Mouse (Mus musculus): ENCODE measurements around the gene Aff3. TPM values are rescaled to one million over a fixed set of nuclear protein-coding genes. Genes with fewer than 3 reads are reported as not detected.

Gene Aff3
- polyA plus RNA-seq, 1 experiment from 2014 or later, result 0.03 TPM

DNA sequence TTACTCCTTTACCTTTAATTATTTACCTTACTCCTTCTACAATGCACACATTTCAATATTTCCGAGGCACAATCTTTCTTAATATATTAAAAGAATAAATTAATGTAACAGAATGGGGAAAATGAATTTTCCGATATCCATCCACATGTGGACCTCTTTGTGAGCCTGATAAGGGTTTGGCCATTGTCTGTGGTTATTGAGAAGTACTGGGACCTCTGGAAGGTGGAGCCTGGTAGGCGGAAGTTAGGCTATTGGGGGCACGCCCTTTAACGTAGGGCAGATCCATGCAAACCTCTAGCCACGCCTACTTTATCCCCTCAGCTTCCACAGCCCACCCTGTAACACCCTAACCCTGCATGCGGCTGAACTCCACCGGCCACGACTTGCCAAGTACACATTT is 3.1 kb upstream of the Aff3 start:
- no peaks in the 10 kb centered on the region for H3K79me2 ChIP-seq (ENCODE audit: inconsistent target)
- no peaks in the 10 kb centered on the region for H3K36me3 ChIP-seq (ENCODE audit: inconsistent target)
- no peak overlapping the region for H3K27ac ChIP-seq
- 89% methylated on average over 9 of the region's 9 CpGs for WGBS (ENCODE audit: missing documents)
- no peak overlapping the region for H3K4me3 ChIP-seq (ENCODE audit: inconsistent target)

DNA sequence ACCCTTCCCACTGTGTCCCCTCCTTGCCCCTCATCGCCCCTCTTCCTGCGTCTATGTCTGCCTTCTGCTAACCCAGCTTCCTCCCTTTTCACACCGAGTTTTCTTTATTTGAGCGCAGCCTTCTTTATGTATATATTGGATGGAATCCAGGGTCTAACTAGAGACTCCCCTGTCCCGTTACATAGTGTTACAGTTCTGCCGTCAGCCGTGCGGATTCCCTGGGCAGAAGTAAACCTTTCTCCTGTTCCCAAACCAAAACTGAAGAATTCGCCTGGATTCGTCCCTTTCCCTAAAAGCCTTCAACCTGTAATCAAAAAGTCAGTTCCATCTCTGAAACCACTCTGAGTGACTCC is 2.0 kb upstream of the Aff3 start:
- WGBS (ENCODE audit: missing documents), result 85% methylated on average over 10 of the region's 10 CpGs
- Histone ChIP-seq H3K4me3 (ENCODE audit: inconsistent target) (no peak overlapping the region), H3K36me3 (ENCODE audit: inconsistent target) (no peaks in the 10 kb centered on the region), H3K79me2 (ENCODE audit: inconsistent target) (no peaks in the 10 kb centered on the region), H3K27ac (no peak overlapping the region)

DNA sequence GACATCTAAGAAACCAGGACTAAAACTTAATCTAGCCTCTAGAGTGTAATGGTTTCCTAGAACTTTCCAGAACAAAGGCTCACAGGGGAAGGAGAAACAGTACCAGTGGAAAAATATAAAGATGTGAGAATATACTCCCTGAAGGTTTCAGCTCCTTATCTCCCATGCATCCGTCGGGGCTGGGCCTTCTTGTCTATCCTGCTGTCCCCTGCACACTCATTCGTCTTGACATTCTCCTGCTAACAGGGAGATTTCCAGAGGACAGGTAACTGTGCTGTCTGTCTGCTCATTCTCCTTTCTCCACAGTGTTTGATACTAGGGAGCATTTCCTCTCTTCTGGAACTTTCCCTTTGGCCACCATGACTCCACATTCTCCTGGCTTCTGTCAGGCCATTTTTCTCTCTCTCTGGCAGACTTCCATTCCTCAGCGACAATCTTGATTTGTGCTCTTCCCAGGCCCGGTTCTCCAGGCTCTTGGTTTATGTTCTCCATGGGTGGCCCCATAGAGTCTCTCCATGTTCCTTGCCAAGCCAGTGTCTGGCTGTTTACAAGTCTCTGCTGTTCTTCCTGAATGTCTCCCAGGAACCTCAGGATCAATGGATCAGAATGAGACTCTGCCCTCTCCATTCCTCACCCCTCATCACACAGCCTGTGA is 1.5 kb upstream of the Aff3 start:
- no peak overlapping the region for H3K4me3 ChIP-seq (ENCODE audit: inconsistent target)
- no peak overlapping the region for H3K27ac ChIP-seq
- H3K79me2 ChIP-seq (ENCODE audit: inconsistent target), result no peaks in the 10 kb centered on the region
- H3K36me3 ChIP-seq (ENCODE audit: inconsistent target), result no peaks in the 10 kb centered on the region
- 96% methylated on average over 5 of the region's 5 CpGs for WGBS (ENCODE audit: missing documents)

DNA sequence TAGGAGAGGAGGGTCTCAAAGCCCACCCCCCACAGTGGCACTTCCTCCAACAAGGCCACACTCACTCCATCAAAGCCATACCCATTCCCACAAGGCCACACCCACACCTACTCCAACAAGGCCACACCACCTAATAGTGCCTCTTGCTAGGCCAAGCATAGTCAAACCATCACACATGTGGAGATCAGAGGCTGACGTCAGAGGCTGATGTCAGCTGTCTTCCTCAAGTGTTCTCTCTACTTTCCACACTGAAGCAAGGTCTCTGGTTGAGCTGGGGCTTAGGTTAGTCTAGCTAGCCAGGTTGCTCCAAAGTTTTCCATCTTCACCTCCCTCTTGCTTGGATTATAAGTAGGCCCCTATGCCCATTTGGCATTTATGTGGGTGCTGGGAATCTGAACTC is 856 bp upstream of the Aff3 start:
- Histone ChIP-seq H3K79me2 (ENCODE audit: inconsistent target) (no peaks in the 10 kb centered on the region), H3K4me3 (ENCODE audit: inconsistent target) (no peak overlapping the region), H3K36me3 (ENCODE audit: inconsistent target) (no peaks in the 10 kb centered on the region), H3K27ac (no peak overlapping the region)
- WGBS (ENCODE audit: missing documents), result 38% methylated on average over 1 of the region's 1 CpGs

DNA sequence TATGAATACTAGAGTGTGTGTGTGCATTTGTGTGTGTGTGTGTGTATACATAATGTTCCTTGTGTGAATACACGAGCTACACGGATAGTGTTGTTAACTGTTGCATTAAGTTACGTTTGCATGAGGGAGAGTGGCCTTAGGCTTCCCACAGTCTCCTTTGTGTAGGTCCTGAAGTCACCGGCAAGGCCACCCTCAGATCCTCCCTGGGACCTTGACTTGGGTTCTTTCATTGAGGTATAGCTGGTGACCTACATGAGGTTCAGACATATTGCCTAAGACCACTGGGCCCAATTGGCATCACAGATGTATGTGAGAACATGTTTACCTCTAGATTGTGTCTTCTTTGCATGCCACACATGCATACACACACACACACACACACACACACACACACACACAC is 494 bp downstream of the Aff3 start:
- Histone ChIP-seq H3K36me3 (ENCODE audit: inconsistent target) (no peaks in the 10 kb centered on the region), H3K79me2 (ENCODE audit: inconsistent target) (no peaks in the 10 kb centered on the region), H3K4me3 (ENCODE audit: inconsistent target) (no peak overlapping the region), H3K27ac (no peak overlapping the region)
- WGBS (ENCODE audit: missing documents), result 27% methylated on average over 4 of the region's 4 CpGs

DNA sequence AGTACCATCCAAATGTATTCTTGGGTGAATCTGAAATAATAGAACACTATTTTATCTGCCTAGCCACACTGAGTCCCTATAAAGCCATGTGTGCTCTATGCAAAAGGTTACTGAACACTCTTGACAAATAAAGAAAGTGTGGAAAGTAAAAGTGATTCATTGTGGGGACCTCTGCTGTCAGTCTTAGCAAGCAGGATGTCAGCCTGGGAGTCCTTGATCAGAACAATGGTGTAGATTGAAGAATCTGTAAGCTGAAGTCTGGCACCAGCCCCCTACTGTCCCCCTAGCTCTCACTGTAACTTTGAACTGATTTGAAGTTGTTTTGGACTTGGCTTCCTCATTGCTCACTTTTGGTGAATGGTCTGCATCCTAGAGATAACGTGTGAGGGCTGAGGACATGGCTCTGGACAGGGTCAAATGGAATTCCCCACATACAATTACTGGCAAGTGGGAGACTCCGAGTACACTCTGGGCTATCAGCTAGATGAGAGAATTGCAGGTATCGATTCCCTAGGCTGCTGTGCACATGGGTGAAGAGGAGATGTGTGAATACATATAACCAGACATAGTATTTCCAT is 2.0 kb downstream of the Aff3 start:
- 25% methylated on average over 3 of the region's 3 CpGs for WGBS (ENCODE audit: missing documents)
- no peaks in the 10 kb centered on the region for H3K79me2 ChIP-seq (ENCODE audit: inconsistent target)
- no peak overlapping the region for H3K27ac ChIP-seq
- H3K4me3 ChIP-seq (ENCODE audit: inconsistent target), result no peak overlapping the region
- H3K36me3 ChIP-seq (ENCODE audit: inconsistent target), result no peaks in the 10 kb centered on the region

DNA sequence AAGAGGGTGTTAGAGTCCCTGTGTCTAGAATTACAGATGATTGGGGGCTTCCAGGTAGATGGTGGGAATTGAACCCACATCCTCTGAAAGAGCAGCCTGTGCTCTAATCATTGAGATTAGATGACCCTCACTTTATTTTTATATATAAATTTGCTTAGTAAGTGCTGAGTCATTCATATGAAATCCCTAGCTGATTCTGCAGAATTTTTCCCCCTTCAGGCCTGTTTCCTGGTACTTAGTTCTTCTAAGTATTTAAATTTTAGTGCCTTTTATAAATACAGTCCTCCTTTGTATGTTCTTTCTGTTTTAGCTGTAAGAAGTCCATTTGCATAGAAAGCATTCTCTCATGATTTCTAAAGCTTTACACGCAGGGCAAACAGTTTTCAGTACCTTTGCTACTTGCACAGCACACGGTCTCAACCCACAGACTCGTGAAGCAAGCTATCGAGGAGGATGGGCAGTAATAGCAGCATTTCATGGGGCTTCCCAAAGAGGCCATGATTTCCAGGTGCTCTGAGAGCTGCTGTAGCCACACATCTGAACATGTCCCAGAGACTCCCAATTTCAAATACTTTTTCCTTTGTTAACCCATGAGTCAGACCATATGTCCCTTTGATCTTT is 5.7 kb downstream of the Aff3 start:
- H3K27ac ChIP-seq, result no peak overlapping the region
- no peak overlapping the region for H3K4me3 ChIP-seq (ENCODE audit: inconsistent target)
- no peaks in the 10 kb centered on the region for H3K79me2 ChIP-seq (ENCODE audit: inconsistent target)
- H3K36me3 ChIP-seq (ENCODE audit: inconsistent target), result no peaks in the 10 kb centered on the region
- 66% methylated on average over 4 of the region's 4 CpGs for WGBS (ENCODE audit: missing documents)

DNA sequence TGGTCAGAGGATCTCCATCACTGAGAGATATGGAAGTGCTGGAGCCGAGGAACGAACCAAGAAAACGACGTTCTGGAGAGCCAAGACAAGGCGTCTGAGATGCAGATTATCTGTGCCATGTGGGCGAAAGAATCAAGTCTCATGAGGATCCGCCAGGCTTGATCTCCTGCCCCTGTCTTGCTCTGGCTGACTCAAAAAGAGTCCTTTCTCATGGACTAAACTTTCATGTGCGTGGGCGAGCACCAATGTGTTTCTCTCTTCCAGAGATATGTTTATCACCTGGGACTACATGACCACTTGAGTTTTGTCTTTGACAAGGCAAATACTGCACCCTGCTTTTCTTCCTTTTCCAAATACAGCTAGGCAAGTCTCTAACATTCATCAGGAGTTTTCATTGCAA is 6.4 kb downstream of the Aff3 start:
- no peak overlapping the region for H3K4me3 ChIP-seq (ENCODE audit: inconsistent target)
- H3K27ac ChIP-seq, result no peak overlapping the region
- no peaks in the 10 kb centered on the region for H3K36me3 ChIP-seq (ENCODE audit: inconsistent target)
- H3K79me2 ChIP-seq (ENCODE audit: inconsistent target), result no peaks in the 10 kb centered on the region
- 95% methylated on average over 9 of the region's 9 CpGs for WGBS (ENCODE audit: missing documents)

DNA sequence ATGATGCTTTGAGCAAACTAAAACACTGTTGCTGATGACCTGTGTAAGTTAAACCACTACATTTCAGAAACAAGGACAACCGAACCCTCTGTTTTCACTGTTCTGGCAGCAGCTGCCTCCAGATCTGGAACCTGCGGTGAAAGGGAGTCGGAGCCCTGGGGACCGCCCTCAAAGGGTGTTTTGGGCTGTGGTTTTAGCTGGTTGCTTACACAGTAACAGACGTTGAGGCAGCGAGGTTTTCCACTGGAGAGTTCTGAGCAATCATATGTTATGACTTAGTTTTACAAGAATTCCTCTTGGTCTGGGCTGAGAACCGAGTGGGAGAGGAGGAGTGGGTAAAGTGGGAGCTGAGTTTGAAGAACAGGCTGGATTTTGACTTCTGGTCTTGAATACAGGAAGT is 7.1 kb downstream of the Aff3 start:
- Histone ChIP-seq H3K27ac (no peak overlapping the region), H3K36me3 (ENCODE audit: inconsistent target) (no peaks in the 10 kb centered on the region), H3K4me3 (ENCODE audit: inconsistent target) (no peak overlapping the region), H3K79me2 (ENCODE audit: inconsistent target) (no peaks in the 10 kb centered on the region)
- WGBS (ENCODE audit: missing documents), result 22% methylated on average over 7 of the region's 7 CpGs

DNA sequence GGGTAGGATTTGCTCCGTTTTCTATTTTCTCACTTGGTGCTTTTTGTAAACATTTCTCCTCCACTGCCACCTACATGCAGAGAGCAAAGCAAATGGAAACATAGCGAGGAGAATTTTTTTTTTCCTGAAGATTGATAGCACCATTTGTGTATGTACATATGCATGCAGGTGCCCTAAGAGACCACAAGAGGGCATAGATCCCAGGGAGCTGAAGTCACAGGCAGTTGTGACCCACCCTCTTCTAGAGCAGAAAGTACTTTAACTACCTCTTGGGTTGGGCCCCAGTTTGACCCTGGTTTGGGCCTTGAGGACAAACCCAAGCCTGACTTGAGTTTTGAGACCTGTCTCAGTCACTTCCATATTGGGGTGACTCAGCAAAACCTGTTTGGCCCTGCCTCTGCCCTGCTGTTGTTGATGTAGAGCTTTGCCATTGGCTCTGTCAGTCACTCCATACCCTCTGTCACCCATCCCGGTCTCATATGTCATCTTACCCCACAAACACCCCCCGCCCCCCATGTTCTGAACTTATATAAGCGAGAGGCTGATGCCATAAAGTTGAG is 9.7 kb downstream of the Aff3 start:
- Histone ChIP-seq H3K79me2 (ENCODE audit: inconsistent target) (no peaks in the 10 kb centered on the region), H3K36me3 (ENCODE audit: inconsistent target) (no peaks in the 10 kb centered on the region), H3K27ac (no peak overlapping the region), H3K4me3 (ENCODE audit: inconsistent target) (no peak overlapping the region)
- WGBS (ENCODE audit: missing documents), result 92% methylated on average over 5 of the region's 5 CpGs

DNA sequence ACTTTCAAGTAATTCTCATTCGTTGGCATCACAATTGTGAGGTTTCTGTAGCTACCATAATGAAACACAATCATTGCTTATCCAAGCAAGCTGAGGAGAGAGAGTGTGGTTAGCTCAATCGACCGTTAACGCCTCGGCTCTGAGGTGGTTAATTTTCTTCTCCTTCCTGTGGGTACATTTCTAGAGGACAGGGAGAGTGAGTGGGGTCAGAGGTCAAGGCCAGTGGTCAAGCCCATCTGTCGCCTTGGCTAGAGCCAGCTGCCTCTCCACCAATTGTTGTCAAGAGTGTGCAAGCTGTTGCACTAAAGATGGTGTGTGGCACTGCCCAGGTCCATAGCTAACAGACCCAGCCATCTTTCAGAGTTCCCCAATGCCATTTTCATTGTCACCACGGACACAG is 14.7 kb downstream of the Aff3 start:
- Histone ChIP-seq H3K36me3 (ENCODE audit: inconsistent target) (no peaks in the 10 kb centered on the region), H3K27ac (no peak overlapping the region), H3K4me3 (ENCODE audit: inconsistent target) (no peak overlapping the region), H3K79me2 (ENCODE audit: inconsistent target) (no peaks in the 10 kb centered on the region)
- 49% methylated on average over 7 of the region's 7 CpGs for WGBS (ENCODE audit: missing documents)

DNA sequence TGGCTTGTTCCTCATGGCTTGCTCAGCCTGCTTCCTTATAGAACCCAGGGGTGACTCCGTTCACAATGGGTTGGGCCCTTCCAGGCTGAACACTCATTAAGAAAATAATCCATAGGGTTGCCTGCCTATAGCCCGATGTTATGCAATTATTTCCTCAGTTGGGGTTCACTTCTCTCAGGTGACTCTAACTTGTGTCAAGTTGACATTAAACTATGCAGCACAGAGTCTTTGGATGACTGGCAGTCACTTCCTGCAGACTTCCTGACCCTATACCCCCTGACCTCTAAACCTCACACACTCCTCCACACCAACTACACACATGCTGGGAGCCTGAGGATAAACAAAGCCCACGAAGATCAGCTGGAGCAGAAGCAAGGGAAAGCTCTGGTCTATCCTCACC is 15.6 kb downstream of the Aff3 start:
- H3K79me2 ChIP-seq (ENCODE audit: inconsistent target), result no peaks in the 10 kb centered on the region
- H3K4me3 ChIP-seq (ENCODE audit: inconsistent target), result no peak overlapping the region
- no peaks in the 10 kb centered on the region for H3K36me3 ChIP-seq (ENCODE audit: inconsistent target)
- no peak overlapping the region for H3K27ac ChIP-seq
- WGBS (ENCODE audit: missing documents), result 23% methylated on average over 3 of the region's 3 CpGs

DNA sequence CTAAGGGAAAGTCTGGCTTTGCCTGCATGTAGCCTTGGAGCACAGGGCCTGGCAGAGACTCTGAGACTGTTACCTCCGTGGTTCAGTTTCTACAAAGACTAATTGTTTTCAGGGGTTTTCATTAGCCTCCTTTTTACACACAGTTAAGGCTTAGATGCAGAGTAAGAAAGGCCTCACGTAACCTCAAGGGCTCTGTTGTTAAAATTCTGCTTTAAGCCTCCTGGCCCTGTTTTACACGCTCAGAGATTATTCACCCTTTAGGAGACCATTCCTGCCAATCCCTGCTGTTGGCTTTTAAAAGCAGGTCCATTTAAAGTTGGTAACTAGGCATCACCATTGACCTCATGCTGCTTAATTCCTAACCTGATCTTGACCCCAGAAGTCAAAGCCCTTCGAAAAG is 22.5 kb downstream of the Aff3 start:
- Histone ChIP-seq H3K27ac (no peak overlapping the region), H3K79me2 (ENCODE audit: inconsistent target) (no peaks in the 10 kb centered on the region), H3K36me3 (ENCODE audit: inconsistent target) (no peaks in the 10 kb centered on the region), H3K4me3 (ENCODE audit: inconsistent target) (no peak overlapping the region)
- 99% methylated on average over 4 of the region's 4 CpGs for WGBS (ENCODE audit: missing documents)

DNA sequence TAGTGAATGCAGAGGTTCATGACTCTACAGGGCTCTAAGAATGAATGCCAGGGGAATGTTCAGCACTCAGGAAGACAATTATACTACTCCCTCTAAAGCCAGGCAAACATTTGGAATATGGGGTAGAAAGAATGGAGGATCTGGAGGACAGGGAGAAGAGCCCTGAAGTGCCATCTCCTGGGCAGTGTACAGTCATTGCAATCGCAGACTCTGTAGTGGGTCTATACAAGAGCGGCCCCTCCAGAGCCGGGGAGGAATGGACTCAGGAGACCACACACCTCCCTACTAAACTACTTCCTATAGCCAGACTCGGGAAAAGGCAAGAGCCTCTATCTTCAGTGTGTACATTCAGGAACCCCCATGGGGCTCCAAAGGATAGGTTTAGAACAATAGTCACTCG is 25.1 kb downstream of the Aff3 start:
- Histone ChIP-seq H3K4me3 (ENCODE audit: inconsistent target) (no peak overlapping the region), H3K79me2 (ENCODE audit: inconsistent target) (no peaks in the 10 kb centered on the region), H3K36me3 (ENCODE audit: inconsistent target) (no peaks in the 10 kb centered on the region), H3K27ac (no peak overlapping the region)
- WGBS (ENCODE audit: missing documents), result 93% methylated on average over 4 of the region's 5 CpGs

DNA sequence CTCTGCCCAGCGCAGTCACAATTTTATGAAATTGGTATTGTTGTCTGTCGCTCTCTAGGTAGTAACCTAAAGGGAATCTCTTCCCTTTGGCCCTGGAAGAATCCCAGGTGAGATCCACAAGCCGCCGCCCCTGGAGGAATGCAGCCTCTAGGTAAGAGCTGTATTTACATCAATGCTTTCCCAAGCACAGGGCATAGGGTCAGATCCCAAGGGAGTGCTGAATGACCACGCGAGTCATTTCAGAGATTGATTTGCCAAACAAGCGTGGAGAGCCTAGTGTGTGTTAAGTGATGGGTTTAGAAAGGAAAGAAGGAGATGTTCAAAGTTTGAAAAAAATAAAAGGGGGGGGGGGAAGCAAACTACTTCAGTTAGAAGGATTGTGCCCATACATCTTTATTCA is 29.2 kb downstream of the Aff3 start:
- Histone ChIP-seq H3K4me3 (ENCODE audit: inconsistent target) (no peak overlapping the region), H3K27ac (no peak overlapping the region), H3K79me2 (ENCODE audit: inconsistent target) (no peaks in the 10 kb centered on the region), H3K36me3 (ENCODE audit: inconsistent target) (no peaks in the 10 kb centered on the region)
- WGBS (ENCODE audit: missing documents), result 97% methylated on average over 7 of the region's 7 CpGs
